Mouse (Mus musculus) natural killer cell, adult 2 months (primary cell): ENCODE results near the gene Stat5b.

ENCODE experiments used
- DNase-seq, 2 experiments: peaks; one replicate each; pipeline ENCODE4 v3.0.0; 2022; ENCODE audit warnings: low spot score in 2 of 2

Stat5b gene

DNA sequence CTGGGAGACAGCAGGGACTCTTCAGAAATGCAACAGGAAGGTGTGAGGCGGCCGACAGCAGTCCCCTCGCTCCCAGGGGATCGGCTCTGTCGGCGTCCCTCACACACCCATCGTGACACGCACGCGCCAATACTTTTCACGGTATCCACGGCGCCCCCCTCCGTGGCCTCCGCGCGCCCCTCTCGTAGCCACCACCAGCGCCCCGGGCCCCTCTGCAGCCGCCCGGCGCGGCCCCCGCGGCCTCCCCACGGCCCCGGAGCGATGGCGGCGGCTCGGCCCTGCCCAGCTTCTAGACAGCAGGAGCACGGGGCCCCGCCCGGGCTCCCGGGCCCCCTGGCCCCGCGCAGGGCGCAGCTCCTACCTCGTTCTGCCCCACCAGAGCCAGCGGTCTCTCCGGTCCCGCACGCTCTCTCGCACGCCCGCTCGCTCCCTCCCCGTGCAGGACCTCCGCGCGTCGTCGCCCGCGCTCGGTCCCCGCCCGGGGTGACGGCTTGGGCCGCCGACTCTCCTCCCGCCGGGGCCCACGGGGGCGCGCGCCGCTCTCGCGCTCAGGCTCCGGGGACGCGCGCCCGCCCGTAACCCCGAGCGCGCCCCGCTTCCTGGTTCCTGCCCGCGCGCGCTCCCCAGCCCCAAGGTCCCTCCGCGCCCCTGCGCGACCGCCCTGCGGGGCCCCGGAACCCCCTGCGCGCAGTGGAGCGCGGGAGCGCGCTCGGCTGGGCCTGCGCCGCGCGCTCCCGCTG lies at the start of gene Stat5b:
Stat5b (minus strand) TSS at position 687 of the 740 bp plus-strand sequence.
- DNase-seq, result peak; percentile 63 to 75

GRCm38 (mm10) chr11:100898441-100899199 lies 48.1 kb upstream of the Stat5b start:
- DNase-seq, result no peak

DNA sequence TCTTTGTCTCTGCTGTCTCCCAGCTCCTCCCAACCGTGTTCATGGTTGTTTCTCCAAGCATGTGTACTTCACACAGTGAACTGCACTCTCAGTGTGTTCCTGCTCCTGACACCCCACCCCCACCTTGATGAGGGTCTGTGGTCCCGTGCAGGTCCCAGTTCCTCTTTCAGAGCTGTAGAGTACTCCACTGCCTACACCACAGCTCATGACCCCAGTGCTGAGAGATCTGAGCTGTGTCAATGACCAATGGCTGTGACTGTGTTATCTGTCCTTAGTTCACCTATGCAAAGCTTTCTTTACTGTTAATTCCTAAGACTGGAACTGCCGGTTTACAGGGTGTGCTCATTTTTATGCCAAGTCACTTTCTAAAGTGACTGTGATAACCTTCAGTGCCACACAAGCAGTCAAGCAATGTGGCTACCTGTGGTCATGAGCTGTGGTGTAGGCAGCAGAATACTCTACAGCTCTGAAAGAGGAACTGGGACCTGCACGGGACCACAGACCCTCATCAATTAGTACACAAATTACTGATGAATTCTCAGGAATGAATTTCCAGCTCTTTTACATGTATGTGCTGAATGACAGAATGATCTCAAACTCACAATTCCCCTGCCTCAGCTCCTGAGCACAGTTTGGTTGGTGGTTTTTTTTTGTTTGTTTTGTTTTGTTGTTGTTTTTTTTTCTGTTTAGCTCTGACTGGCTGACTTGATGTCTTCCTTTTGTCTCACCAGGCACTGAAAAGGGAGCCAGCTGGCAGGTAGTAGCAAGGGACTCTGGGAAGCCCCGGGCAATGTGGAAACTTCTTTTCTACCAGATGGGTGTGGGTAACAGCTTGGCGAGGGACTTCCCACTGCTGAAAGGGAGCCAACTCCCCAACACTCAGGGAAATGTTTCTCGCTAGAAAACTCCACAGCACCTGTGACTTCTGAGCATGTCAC lies 47.0 kb upstream of the Stat5b start:
- DNase-seq, result peak in 1 of 2 experiments; percentile 26

DNA sequence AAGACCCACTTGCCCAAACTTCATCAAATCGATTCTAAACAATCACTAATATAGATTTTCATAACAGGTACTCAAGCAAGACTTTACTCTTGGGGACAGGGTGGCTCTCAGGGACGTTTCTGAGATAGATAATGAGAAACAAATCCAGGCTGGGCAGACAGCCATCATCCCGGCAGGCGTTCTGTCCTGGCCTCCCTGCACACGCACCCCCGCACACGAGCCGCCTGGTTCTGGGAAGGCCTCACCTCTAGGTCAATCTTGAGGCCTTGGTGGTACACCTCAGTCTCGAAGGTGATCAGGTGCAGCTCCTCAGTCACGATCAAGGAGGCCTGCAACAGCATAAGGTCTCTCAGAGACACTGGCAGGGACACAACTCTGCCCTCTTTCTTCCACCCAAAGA lies 45.6 kb upstream of the Stat5b start:
- no peak for DNase-seq

- DNase-seq, result no peak
These were observed 43.8 kb upstream of the Stat5b start for GRCm38 (mm10) chr11:100894146-100894918.

GRCm38 (mm10) chr11:100893482-100893881 lies 43.0 kb upstream of the Stat5b start:
- peak; percentile 86 to 90 for DNase-seq

- DNase-seq, result no peak
These were observed 41.9 kb upstream of the Stat5b start for GRCm38 (mm10) chr11:100892435-100892834.

DNA sequence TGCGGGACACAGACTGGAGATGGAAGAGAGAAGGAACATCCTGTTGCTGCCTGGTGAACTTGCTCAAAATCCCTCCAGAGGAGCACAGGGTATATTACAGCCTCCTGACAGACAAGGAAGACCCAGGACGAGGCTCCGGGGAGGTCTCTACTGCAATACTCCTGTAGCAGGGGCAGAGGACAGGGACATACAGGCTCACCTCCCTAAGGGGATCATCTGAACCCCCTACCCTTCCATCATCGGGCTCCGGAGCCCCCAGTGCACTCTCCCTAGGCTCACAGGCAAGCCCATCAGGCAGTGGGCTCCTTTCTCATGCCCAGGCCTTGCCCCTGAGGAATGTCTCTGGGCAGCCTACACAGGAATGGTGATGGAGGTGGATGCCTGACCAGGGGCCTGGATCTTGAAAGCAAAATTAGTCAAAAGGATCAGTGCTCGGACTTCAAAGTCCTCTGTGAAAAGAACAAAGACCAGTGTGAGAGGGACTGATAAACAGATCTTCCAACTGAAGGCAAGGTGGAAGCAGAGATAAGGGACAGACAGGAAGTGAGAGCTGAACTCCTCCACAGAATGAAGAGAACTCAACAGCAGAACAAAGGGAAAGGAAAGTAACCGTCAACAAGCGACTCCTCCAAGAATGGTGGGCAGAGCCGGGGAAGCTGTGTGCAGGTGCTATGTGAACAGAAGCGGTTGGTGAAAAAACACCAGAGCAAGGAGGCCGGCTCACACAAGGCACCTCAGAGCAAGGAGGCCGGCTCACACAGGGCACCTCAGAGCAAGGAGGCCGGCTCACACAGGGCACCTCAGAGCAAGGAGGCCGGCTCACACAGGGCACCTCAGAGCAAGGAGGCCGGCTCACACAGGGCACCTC lies 41.0 kb upstream of the Stat5b start:
- no peak for DNase-seq

DNA sequence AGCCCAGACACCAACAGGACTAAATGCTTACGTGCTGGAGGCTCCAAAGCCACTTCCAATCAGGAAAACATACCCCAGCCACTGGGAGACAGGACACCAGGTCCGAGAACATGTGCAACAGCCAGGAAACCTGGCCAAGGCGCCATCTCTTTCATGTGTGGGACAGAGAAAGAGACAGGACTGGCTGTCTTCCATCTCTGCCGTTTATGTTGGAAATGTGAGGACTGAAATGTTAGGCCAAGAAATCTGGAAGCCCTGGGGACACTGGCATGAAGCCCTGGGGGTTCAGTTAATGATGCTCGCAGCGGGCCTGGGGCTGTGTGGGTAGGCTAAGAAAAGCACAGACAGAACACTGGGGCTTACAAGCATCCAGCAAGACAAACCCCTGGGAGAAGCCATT lies 40.0 kb upstream of the Stat5b start:
- DNase-seq, result no peak

- no peak for DNase-seq
These were observed 37.9 kb upstream of the Stat5b start for GRCm38 (mm10) chr11:100888348-100888820.

- no peak for DNase-seq
These were observed 37.2 kb upstream of the Stat5b start for GRCm38 (mm10) chr11:100887764-100888163.

DNA sequence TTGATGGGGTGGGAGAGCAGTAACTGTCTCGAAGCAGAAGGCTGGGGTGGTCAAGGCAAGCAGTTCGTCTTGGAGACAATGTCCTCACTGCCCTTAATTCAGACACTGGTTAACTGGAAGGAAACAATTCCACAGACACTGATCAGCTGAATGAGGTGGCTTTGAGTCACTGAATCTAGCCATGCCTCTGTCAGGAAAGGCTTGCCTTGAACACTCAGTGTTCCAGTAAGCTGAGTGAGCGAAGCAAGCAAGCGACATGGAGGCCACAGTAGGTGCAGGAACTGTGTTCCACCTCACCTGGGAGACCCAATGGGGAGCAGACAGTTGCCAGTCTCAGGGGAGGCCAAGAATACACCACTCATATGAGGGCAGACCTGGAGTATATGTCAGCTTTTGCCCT lies 36.7 kb upstream of the Stat5b start:
- no peak for DNase-seq

- DNase-seq, result no peak
These were observed 35.7 kb upstream of the Stat5b start for GRCm38 (mm10) chr11:100886188-100886740.

- DNase-seq, result no peak
These were observed 34.9 kb upstream of the Stat5b start for GRCm38 (mm10) chr11:100885472-100885871.

GRCm38 (mm10) chr11:100883640-100884039 lies 33.1 kb upstream of the Stat5b start:
- DNase-seq, result no peak

DNA sequence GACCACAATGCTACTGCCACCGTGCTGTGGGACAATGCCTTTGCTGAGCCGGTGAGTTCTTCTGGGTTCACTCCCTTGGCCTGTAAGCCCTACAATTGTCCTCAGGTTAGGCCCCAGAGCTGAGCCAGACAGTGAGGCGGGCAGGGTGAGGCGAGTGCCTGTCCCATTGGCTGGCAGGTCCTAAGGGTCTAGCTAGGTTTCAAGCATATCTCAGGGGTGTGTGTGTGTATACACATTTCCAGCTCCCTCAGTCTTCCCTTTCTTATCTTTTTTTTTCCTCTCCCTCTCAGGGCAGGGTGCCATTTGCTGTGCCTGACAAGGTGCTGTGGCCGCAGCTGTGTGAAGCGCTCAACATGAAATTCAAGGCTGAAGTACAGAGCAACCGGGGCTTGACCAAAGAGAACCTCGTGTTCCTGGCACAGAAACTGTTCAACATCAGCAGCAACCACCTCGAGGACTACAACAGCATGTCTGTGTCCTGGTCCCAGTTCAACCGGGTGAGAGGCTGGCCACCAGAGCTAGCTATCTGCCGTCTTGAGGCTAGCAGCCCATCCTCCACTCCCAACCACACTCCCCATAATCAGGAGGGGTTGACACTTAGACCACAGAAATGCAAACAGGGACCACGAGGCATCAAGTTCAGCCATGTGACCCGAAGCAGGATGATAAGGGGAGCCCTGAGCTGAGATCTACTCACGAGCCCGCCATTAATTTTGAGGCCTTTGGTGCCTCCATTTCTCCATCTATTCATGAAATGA lies 29.0 kb upstream of the Stat5b start:
- no peak for DNase-seq

DNA sequence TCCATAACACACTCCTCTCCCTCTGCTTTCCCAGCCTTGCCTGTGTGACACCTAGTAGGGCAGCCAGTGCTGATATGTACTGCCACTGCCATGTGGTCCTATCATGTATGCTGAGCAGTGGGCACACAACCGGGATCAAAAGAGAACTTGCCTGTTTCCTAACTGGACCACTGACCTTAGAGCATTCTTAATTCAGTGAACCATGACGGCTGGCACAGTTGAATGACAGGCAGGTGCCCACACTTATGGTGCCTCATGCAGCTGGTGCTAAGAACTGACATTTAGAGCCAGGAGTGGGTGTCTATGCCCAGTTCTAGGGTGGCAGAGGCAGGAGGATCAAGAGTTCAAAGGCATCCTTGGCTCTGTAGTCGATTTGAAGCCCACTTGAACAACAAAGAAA lies 25.2 kb upstream of the Stat5b start:
- no peak for DNase-seq

GRCm38 (mm10) chr11:100870968-100871350 lies 20.4 kb upstream of the Stat5b start:
- DNase-seq, result no peak
